Mouse (Mus musculus) limb, embryonic 14.5 days (tissue): Measurements from ENCODE around the gene Trp63. TPM values are rescaled to one million over a fixed set of nuclear protein-coding genes. Genes with fewer than 3 reads are reported as not detected.

Experiments used
- ATAC-seq: fragments of 200-750 bp; cut with Nextera tagmentation; 2 replicates; pipeline ENCODE4 v1.8.0; 2017; ENCODE audit warnings: low read depth, moderate number of reproducible peaks, moderate TSS enrichment; ENCODE audit not compliant: low FRiP score
- DNase-seq: peaks from one replicate; pipeline ENCODE4 v3.0.0-alpha.2; 2015; ENCODE audit warnings: low spot score
- H3K27ac ChIP-seq: fragments of 300-500 bp; sonication (generic); replicated peaks from 2 replicates; pipeline ENCODE4 v1.5.1; 2014; ENCODE audit warnings: low read depth, mild to moderate bottlenecking, low read length, moderate library complexity, mixed read lengths
- H3K27me3 ChIP-seq: fragments of 300-500 bp; sonication (generic); 2 replicates; pipeline ENCODE4 v1.6.1; 2014; ENCODE audit warnings: low read length, mixed read lengths; ENCODE audit not compliant: control insufficient read depth, insufficient read depth
- H3K36me3 ChIP-seq: fragments of 300-500 bp; sonication (generic); 2 replicates; pipeline ENCODE4 v1.6.1; 2014; ENCODE audit warnings: mild to moderate bottlenecking, low read length, moderate library complexity, mixed read lengths; ENCODE audit not compliant: control insufficient read depth, insufficient read depth
- H3K4me1 ChIP-seq: fragments of 300-500 bp; sonication (generic); 2 replicates; pipeline ENCODE4 v1.6.1; 2014; ENCODE audit warnings: antibody characterized with exemption, low read length, mixed read lengths; ENCODE audit not compliant: control insufficient read depth, insufficient read depth
- H3K4me2 ChIP-seq: fragments of 300-500 bp; sonication (generic); replicated peaks from 2 replicates; pipeline ENCODE4 v1.6.1; 2014; ENCODE audit warnings: low read depth, mild to moderate bottlenecking, low read length, moderate library complexity; ENCODE audit not compliant: severe bottlenecking
- H3K4me3 ChIP-seq: fragments of 300-500 bp; sonication (generic); replicated peaks from 2 replicates; pipeline ENCODE4 v1.5.1; 2014; ENCODE audit warnings: low read length
- H3K9ac ChIP-seq: fragments of 300-500 bp; sonication (generic); 2 replicates; pipeline ENCODE4 v1.6.1; 2014; ENCODE audit warnings: mild to moderate bottlenecking, low read depth, low read length, moderate library complexity; ENCODE audit not compliant: severe bottlenecking
- H3K9me3 ChIP-seq: fragments of 300-500 bp; sonication (generic); 2 replicates; pipeline ENCODE4 v1.6.1; 2016; ENCODE audit warnings: low read length; ENCODE audit not compliant: control insufficient read depth
- POLR2A ChIP-seq: fragments of 200-500 bp; IDR thresholded peaks from 2 replicates; pipeline ENCODE4 v1.8.0; 2012; ENCODE audit warnings: inconsistent platforms, mild to moderate bottlenecking, moderate library complexity, borderline replicate concordance; ENCODE audit not compliant: insufficient read depth, insufficient read length; ENCODE audit errors: extremely low read depth
- WGBS: fragments of 180-500 bp; shearing (Covaris S2); extraction: QIAGEN DNeasy Blood & Tissue Kit; methylation state at CpG from one replicate; pipeline ENCODE4 v1.1.7; 2014; 5-methylcytosine and 5-hydroxymethylcytosine counted together
- polyA plus RNA-seq, 2 experiments: library from polyadenylated mRNA; depleted of rRNA in 1 of 2; stranded (reverse) in 1 of 2; unstranded in 1 of 2; fragments of >200 nt; fragmentation: Nextera tagmentation in 1 of 2; extraction: Ambion mirVana in 1 of 2; gene quantifications; 2 replicates each; pipeline versions ENCODE4 v1.2.1 to v1.2.3; 2012 to 2014

Trp63 gene
- polyA plus RNA-seq, 2 experiments = 27.6 to 58.6 TPM

DNA sequence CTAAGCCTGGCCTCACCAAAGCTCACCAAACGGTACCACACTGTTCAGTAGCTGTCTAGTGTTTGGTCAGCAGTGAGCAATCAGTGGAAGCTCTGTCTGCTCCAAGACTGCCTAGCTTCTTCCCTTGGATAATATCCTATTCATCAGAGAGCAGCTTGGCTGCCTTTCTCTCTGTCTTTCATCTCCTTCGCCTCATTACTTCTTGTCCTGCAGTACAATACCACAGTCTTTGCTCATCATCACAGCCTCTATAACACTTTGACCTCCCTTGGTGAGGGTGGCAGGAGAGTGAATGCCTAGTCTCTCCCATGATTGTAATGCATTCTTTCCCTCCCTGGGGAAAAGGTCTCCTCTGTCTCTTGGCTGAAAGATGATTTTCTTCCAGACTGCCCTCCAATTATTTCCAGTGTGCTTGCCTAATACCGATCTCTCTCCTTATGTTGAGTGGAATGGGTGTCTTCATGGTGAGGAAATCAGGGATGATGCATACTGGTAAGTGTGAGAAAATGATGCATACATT, 216.9 kb downstream of the Trp63 start:
- ATAC-seq (no peak), DNase-seq (no peak)

DNA sequence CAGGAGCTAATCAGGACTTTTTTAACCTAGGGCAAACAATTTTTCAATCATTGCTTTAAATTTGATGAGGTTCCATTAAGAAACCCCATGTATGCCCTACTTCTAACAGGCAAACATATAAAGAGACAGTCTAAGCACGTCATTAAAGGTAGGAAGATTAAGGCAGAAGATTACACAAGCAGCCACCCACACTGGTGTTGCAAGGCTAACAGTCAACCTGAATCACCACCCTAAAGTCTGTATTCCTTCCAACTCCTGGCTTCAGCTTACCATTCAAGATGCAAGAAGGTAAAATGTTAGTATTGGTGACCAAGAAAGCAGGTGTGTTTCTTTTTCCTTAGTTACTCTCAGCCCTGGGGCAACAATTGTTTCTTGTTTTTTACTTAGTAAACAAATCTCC, 228.6 kb downstream of the Trp63 start:
- DNase-seq = no peak
- TF ChIP-seq POLR2A = no peak
- Histone ChIP-seq H3K27me3 (no peaks in the 10 kb centered on the region), H3K4me2 (no peak overlapping the region), H3K4me3 (no peak overlapping the region), H3K27ac (no peak overlapping the region), H3K36me3 (no peaks in the 10 kb centered on the region), H3K4me1 (no peaks in the 10 kb centered on the region), H3K9me3 (no peaks in the 10 kb centered on the region), H3K9ac (no peak overlapping the region)
- 55% methylated on average over 1 of the region's 1 CpGs for WGBS
- no peak for ATAC-seq

More for the DNA sequence above, 216.9 kb downstream of the Trp63 start:
- no peak overlapping the region for H3K27ac ChIP-seq
- no peak for TF ChIP-seq POLR2A
- no peak overlapping the region for H3K4me2 ChIP-seq
- no peaks in the 10 kb centered on the region for H3K27me3 ChIP-seq
- H3K9me3 ChIP-seq = no peaks in the 10 kb centered on the region
- H3K36me3 ChIP-seq = no peaks in the 10 kb centered on the region
- H3K9ac ChIP-seq = no peak overlapping the region
- no peaks in the 10 kb centered on the region for H3K4me1 ChIP-seq
- whole genome bisulfite sequencing = 81% methylated on average over 3 of the region's 3 CpGs
- H3K4me3 ChIP-seq = no peak overlapping the region

DNA sequence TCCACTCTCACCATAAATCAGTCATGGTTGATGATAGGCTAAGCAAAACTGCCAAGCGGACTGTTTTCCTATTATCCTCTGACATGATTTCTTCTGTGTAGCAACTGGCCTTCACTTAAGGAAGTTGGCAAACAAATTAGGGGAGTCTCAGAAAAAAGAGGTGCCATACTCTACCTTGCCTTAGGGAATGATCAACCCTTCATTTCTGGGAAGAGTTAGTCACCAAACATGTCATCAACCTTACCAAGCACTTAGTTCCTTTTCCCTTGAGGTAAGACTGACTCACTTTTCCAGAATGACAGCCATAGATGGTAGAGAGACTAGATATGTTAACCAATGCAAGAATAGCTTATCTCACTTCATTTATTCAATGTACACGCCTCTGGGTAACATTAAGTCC, 250.6 kb downstream of the Trp63 start:
- ATAC-seq (no peak), DNase-seq (peak; percentile 43)
- no peaks in the 10 kb centered on the region for H3K4me1 ChIP-seq
- H3K4me3 ChIP-seq = no peak overlapping the region
- no peak overlapping the region for H3K9ac ChIP-seq
- WGBS = 67% methylated on average over 2 of the region's 2 CpGs
- H3K36me3 ChIP-seq = no peaks in the 10 kb centered on the region
- no peak overlapping the region for H3K27ac ChIP-seq
- H3K9me3 ChIP-seq = no peaks in the 10 kb centered on the region
- no peaks in the 10 kb centered on the region for H3K27me3 ChIP-seq
- no peak overlapping the region for H3K4me2 ChIP-seq
- no peak for TF ChIP-seq POLR2A
